Mouse (Mus musculus) myocyte (in vitro differentiated cells): ENCODE measurements around the gene Acp7. TPM values are rescaled to one million over a fixed set of nuclear protein-coding genes. Genes with fewer than 3 reads are reported as not detected.
A peak's percentile ranks its signal among the peaks of the same experiment; 100 is the strongest.

Source experiments
- H3K27me3 ChIP-seq: one replicate; pipeline ENCODE4 v1.6.1; 2011; ENCODE audit not compliant: control insufficient read depth, insufficient read depth, insufficient read length
- H3K36me3 ChIP-seq: one replicate; pipeline ENCODE4 v1.6.1; 2011; ENCODE audit not compliant: control insufficient read depth, insufficient read depth
- H3K4me2 ChIP-seq: one replicate; pipeline ENCODE4 v1.6.1; 2011; ENCODE audit warnings: low read depth, control low read depth
- H3K4me3 ChIP-seq: one replicate; pipeline ENCODE4 v1.5.1; 2011; ENCODE audit warnings: mild to moderate bottlenecking, control low read depth, moderate library complexity
- H3K79me2 ChIP-seq: one replicate; pipeline ENCODE4 v1.6.1; 2011; ENCODE audit not compliant: control insufficient read depth, insufficient read depth
- H3ac ChIP-seq: one replicate; pipeline ENCODE4 v1.6.1; 2011; ENCODE audit not compliant: control insufficient read depth, insufficient read length
- CEBPB ChIP-seq: IDR thresholded peaks from 2 replicates; pipeline ENCODE4 v1.6.1; 2011; ENCODE audit warnings: mild to moderate bottlenecking, moderate library complexity; ENCODE audit not compliant: poor library complexity, insufficient read depth, severe bottlenecking
- E2F4 ChIP-seq: IDR thresholded peaks from one replicate; pipeline ENCODE4 v1.6.1; 2011; ENCODE audit warnings: mild to moderate bottlenecking, control low read depth, moderate library complexity; ENCODE audit not compliant: insufficient read depth
- MAX ChIP-seq: IDR thresholded peaks from one replicate; pipeline ENCODE4 v1.6.1; 2011; ENCODE audit warnings: low read depth, mild to moderate bottlenecking, control low read depth
- MYOD1 ChIP-seq, 3 experiments: IDR thresholded peaks; one replicate each; pipeline ENCODE4 v1.6.1; 2011; ENCODE audit warnings: control low read depth in 2 of 3, low read depth in 2 of 3, mild to moderate bottlenecking in 2 of 3, moderate library complexity in 1 of 3; ENCODE audit not compliant: insufficient read length in 2 of 3, control insufficient read depth in 1 of 3
- MYOG ChIP-seq, 3 experiments: IDR thresholded peaks; one replicate each; pipeline ENCODE4 v1.6.1; 2011; ENCODE audit warnings: control low read depth in 2 of 3, low read depth in 2 of 3, mild to moderate bottlenecking in 2 of 3; ENCODE audit not compliant: insufficient read length in 2 of 3, control insufficient read depth in 1 of 3, insufficient read depth in 1 of 3
- POLR2A ChIP-seq: IDR thresholded peaks from one replicate; pipeline ENCODE4 v1.6.1; 2011; ENCODE audit warnings: low read depth, mild to moderate bottlenecking, control low read depth, moderate library complexity; ENCODE audit not compliant: insufficient read length
- POLR2AphosphoS2 ChIP-seq: IDR thresholded peaks from one replicate; pipeline ENCODE4 v1.6.1; 2011; ENCODE audit warnings: low read depth, control low read depth; ENCODE audit not compliant: insufficient read length
- REST ChIP-seq: IDR thresholded peaks from one replicate; pipeline ENCODE4 v1.6.1; 2011; ENCODE audit warnings: mild to moderate bottlenecking, control low read depth, moderate library complexity; ENCODE audit not compliant: insufficient read depth, insufficient read length
- SRF ChIP-seq: IDR thresholded peaks from one replicate; pipeline ENCODE4 v1.6.1; 2011; ENCODE audit warnings: low read depth; ENCODE audit not compliant: control insufficient read depth, insufficient read length
- TCF12 ChIP-seq: IDR thresholded peaks from one replicate; pipeline ENCODE4 v1.6.1; 2011; ENCODE audit warnings: mild to moderate bottlenecking, control low read depth; ENCODE audit not compliant: poor library complexity, insufficient read depth, severe bottlenecking
- TCF3 ChIP-seq: IDR thresholded peaks from one replicate; pipeline ENCODE4 v1.6.1; 2011; ENCODE audit warnings: low read depth, control low read depth; ENCODE audit not compliant: insufficient read length
- USF1 ChIP-seq: IDR thresholded peaks from one replicate; pipeline ENCODE4 v1.6.1; 2011; ENCODE audit warnings: low read depth, mild to moderate bottlenecking, control low read depth, moderate library complexity
- polyA plus RNA-seq: library from polyadenylated mRNA; unstranded; fragments of >200 nt; fragmentation: generic; extraction: Trizol; gene quantifications from one replicate; pipeline ENCODE4 v1.2.1, GENCODE M21; 2012; ENCODE audit warnings: missing spikeins

Gene Acp7
- polyA plus RNA-seq, 1 experiment, result not detected

GRCm38 (mm10) chr7:28587644-28588043 is 43.5 kb downstream of the Acp7 start:
- no peaks in the 10 kb centered on the region for H3K27me3 ChIP-seq
- no peak overlapping the region for H3K4me3 ChIP-seq
- no peak for TF ChIP-seq E2F4
- no peak for TF ChIP-seq MYOD1 (IDR thresholded peaks at IDR 0.05; ENCODE audit: control insufficient read depth in 1 of 3, insufficient read length in 2 of 3, low read depth in 2 of 3)
- TF ChIP-seq MYOG (IDR thresholded peaks at IDR 0.05; ENCODE audit: control insufficient read depth in 1 of 3, insufficient read depth in 1 of 3, insufficient read length in 2 of 3, low read depth in 2 of 3), result peak in 1 of 3 experiments; percentile 19
- TF ChIP-seq SRF, result no peak
- no peaks in the 10 kb centered on the region for H3K36me3 ChIP-seq
- peaks cover 71% of the 10 kb centered on the region for H3K79me2 ChIP-seq
- H3K4me2 ChIP-seq, result peak overlapping the region; percentile 28
- H3ac ChIP-seq, result peak overlapping the region; percentile 13

GRCm38 (mm10) chr7:28586663-28587411 is 44.3 kb downstream of the Acp7 start:
- Histone ChIP-seq H3K4me3 (no peak overlapping the region), H3K36me3 (no peaks in the 10 kb centered on the region), H3K79me2 (peaks cover 73% of the 10 kb centered on the region), H3K27me3 (no peaks in the 10 kb centered on the region), H3K4me2 (peak overlapping the region; percentile 28), H3ac (peak overlapping the region; percentile 13)
- TF ChIP-seq CEBPB, result no peak
- TF ChIP-seq MYOG (IDR thresholded peaks at IDR 0.05; ENCODE audit: control insufficient read depth in 1 of 3, insufficient read depth in 1 of 3, insufficient read length in 2 of 3, low read depth in 2 of 3), result no peak
- TF ChIP-seq USF1, result no peak
- TF ChIP-seq REST, result no peak
- no peak for TF ChIP-seq POLR2A
- no peak for TF ChIP-seq TCF3
- no peak for TF ChIP-seq MAX

GRCm38 (mm10) chr7:28585001-28585400 is 46.1 kb downstream of the Acp7 start:
- TF ChIP-seq MAX, result no peak
- TF ChIP-seq MYOG (IDR thresholded peaks at IDR 0.05; ENCODE audit: control insufficient read depth in 1 of 3, insufficient read depth in 1 of 3, insufficient read length in 2 of 3, low read depth in 2 of 3), result peak in 1 of 3 experiments; percentile 11
- Histone ChIP-seq H3K27me3 (no peaks in the 10 kb centered on the region), H3K4me2 (no peak overlapping the region), H3K36me3 (no peaks in the 10 kb centered on the region), H3ac (no peak overlapping the region), H3K79me2 (peaks cover 68% of the 10 kb centered on the region), H3K4me3 (no peak overlapping the region)

GRCm38 (mm10) chr7:28584468-28584867 is 46.7 kb downstream of the Acp7 start:
- no peak overlapping the region for H3ac ChIP-seq
- no peaks in the 10 kb centered on the region for H3K27me3 ChIP-seq
- peaks cover 68% of the 10 kb centered on the region for H3K79me2 ChIP-seq
- TF ChIP-seq TCF12 (no peak), REST (no peak), USF1 (no peak)
- no peak overlapping the region for H3K4me3 ChIP-seq
- H3K4me2 ChIP-seq, result no peak overlapping the region
- no peaks in the 10 kb centered on the region for H3K36me3 ChIP-seq

GRCm38 (mm10) chr7:28583570-28584344 is 47.4 kb downstream of the Acp7 start:
- no peak for TF ChIP-seq TCF12
- H3K4me3 ChIP-seq, result no peak overlapping the region
- H3ac ChIP-seq, result no peak overlapping the region
- peaks cover 67% of the 10 kb centered on the region for H3K79me2 ChIP-seq
- no peaks in the 10 kb centered on the region for H3K36me3 ChIP-seq
- no peaks in the 10 kb centered on the region for H3K27me3 ChIP-seq
- H3K4me2 ChIP-seq, result no peak overlapping the region

DNA sequence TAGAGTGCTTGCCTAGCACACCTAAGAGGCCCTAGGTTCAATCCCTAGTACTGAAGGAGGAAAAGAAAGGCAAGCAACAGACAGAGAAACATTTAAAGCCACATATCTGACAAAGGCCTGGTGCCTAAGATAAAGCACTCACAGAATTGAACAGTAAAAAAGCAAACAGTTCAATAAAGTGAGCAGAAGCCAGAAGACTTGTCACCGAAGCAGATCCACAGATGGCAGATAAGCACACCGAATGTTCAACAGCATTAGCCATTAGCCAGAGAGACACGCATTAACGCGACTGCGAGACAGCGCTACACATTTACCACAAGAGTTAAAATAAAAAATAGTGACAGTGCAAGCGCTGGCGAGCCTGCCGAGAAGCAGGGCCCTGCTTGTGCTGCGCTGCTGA is 48.3 kb downstream of the Acp7 start:
- H3K79me2 ChIP-seq, result peaks cover 70% of the 10 kb centered on the region
- H3K4me3 ChIP-seq, result no peak overlapping the region
- no peak overlapping the region for H3K4me2 ChIP-seq
- TF ChIP-seq TCF12, result no peak
- no peak for TF ChIP-seq TCF3
- no peak for TF ChIP-seq SRF
- no peak for TF ChIP-seq MYOD1 (IDR thresholded peaks at IDR 0.05; ENCODE audit: control insufficient read depth in 1 of 3, insufficient read length in 2 of 3, low read depth in 2 of 3)
- TF ChIP-seq E2F4, result no peak
- no peak for TF ChIP-seq USF1
- no peak for TF ChIP-seq MAX
- no peak for TF ChIP-seq REST
- TF ChIP-seq MYOG (IDR thresholded peaks at IDR 0.05; ENCODE audit: control insufficient read depth in 1 of 3, insufficient read depth in 1 of 3, insufficient read length in 2 of 3, low read depth in 2 of 3), result no peak
- TF ChIP-seq POLR2A, result no peak
- no peak for TF ChIP-seq CEBPB
- no peak for TF ChIP-seq POLR2AphosphoS2
- H3K27me3 ChIP-seq, result no peaks in the 10 kb centered on the region
- H3ac ChIP-seq, result no peak overlapping the region
- no peaks in the 10 kb centered on the region for H3K36me3 ChIP-seq
